Mouse (Mus musculus): ENCODE results near the gene Cd44. TPM values are rescaled to one million over a fixed set of nuclear protein-coding genes. Genes with fewer than 3 reads are reported as not detected.

Cd44 gene
- total RNA-seq (2015; ENCODE audit: low replicate concordance) (51.5 and 61.6 TPM in 2 replicates), total RNA-seq (2017; ENCODE audit: low replicate concordance) (30.2 and 31.8 TPM in 2 replicates)

DNA sequence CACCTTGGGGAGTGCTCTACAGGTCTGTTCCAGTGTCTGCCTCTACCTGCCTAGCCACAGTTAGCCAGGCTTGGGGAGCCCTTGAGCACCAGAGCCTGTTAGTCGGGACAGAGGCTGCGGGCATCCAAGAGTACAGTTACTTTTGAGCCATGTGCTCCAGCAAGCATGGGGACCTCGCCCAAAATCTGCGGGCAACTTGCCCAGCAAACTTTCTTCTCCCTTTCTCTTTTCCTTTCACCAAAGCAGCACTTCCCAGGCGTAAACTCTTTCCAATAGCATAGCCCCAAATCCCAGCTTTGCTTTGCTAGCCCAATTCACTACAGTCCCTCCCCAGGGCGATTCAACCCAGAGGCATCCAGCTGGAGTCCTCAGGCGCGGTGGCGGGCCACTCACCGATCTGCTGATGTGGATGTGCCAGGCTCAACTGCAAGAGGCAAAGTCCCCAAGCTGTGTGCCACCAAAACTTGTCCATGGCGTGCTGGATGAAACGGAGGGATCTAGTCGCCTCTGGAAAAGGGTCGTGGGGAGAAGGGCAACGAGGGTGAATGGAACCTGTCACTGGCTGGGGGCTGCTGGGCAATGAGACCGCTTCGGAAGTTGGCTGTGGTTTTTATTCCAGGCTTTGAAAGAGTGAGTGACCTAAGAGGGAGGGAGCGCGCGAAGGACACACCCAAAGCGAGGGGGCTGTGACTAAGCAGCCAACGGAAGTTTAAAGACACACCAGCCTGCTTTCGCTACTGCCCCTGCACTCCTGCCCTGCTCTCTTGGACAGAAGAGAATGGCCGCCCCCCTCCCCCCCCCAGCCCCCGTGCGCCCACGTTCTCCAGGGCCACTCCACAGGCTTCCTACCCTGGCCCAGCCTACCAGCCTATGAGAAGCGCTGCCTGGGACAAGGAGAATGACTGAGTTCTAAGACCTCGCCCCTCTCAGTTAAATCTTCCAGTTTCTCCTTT lies at the start of gene Cd44:
Gene Cd44, minus strand, starts transcription at position 791 of the 953 bp plus-strand sequence.
- peak; percentile 75 for ATAC-seq (replicated peaks; ENCODE audit: low FRiP score, poor library complexity, severe bottlenecking)

DNA sequence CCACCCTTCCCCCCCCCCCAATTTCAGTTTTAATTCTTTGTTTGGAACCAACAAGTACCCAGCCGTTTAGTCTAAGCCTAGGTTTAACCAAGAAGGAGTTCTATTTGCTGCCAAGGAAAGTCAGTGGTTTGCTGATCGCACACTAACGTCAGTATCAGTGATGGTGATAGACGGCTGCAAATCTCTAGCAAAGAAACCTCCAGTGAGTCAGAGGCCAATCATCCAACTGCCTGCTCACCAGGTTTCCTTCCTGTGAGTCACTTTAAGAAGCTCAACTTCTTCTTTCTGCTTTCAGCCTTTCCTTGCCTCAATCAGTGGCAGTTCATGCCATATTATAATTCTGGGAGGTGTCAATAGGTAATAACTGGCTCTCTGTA lies 47.0 kb upstream of the Cd44 start:
- no peak for ATAC-seq (replicated peaks; ENCODE audit: low FRiP score, poor library complexity, severe bottlenecking)

DNA sequence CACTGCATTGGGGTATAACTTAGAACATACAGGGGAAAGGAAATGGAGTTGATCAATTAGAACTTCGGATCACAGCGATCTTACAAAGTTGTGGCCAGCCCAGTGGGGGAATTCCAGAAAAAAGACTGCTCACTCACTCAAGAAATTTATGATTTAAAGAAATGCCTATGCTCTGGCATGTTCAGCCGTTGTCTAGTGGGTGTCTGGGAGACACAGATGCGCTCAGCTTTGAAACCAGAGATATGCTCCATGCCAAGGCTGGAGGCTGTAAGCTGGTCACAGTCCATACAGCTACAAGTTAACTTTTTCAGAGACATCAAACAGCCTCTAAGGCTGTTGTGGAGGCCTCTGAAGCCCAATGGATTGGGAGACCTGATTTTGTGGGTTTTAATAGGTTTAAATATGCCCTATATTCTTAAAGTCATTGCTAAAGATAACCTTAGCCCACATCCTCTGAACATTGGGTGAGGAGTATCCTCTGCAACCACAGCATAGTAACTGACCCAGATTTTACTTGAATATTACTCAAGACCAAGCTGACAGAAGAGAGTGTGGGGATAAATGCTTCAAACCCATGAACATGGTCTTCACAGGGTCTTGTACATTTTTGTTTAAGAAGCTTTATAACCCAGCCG lies 46.5 kb upstream of the Cd44 start:
- ATAC-seq (replicated peaks; ENCODE audit: low FRiP score, poor library complexity, severe bottlenecking): no peak

DNA sequence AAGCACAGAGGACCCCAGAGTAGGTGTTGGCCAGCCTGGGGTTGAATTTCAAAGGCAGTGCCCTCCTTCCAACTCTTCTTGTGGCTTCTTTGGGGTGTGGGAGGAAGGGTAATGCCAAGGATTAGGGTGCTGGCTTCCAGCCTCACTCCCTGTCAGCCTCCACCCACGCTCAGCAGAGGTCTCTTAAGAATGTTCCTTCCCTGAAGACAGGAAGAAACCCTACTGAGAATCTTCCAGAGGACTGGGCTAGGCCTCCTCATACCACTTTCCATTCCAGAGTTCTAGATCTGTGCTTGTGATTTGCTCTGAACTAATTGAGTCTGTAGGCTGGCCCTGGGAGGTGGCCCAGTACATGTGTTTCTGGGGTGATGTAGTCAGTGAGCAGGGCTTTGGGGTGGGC lies 43.6 kb upstream of the Cd44 start:
- no peak for ATAC-seq (replicated peaks; ENCODE audit: low FRiP score, poor library complexity, severe bottlenecking)

DNA sequence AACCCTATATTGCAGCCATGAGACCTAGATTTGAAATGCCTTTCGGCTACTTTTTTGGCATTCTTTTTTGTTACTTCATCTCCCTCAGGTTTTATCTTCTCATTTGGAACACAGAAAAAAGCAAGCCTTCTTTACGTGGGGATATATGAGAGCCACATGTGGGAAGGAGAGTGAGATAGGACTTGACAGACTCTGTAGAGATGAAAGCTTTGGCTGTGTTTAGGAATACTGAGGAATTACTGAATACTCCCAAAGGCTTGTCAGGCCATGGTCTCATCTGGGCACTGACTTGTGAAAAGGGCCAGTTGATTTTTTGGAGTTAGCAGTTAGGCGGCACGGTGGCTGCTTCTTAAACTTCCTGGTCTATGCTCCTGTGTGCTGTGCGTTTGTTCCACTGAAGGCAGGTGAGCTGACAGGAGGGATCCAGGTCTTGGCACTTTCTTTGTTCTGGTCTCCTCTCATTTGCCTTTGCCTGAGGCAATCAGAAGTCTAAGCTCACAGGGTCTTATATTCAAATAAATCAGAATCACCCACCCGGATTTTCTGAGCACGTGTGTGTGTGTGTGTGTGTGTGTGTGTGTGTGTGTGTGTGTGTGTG lies 43.0 kb upstream of the Cd44 start:
- no peak for ATAC-seq (replicated peaks; ENCODE audit: low FRiP score, poor library complexity, severe bottlenecking)

DNA sequence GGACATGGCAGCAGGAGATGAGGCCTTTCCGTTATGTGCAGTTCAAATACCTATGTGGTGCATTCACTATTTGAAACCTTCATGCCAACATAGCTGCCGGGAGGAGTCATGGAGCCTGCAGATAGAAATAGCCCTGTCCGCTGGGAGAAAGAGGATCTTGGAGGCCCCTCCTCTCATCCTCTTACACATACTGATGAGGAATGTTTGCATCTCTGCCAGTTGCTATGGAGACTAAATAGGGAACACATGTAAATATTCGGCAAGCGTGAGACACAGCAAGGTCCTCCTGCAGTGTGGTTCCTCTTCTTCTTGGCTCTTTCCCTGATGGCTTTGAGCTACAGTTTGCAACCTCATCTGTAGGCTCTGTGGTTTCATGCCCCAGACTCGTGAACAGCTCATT lies 42.5 kb upstream of the Cd44 start:
- ATAC-seq (replicated peaks; ENCODE audit: low FRiP score, poor library complexity, severe bottlenecking): no peak

DNA sequence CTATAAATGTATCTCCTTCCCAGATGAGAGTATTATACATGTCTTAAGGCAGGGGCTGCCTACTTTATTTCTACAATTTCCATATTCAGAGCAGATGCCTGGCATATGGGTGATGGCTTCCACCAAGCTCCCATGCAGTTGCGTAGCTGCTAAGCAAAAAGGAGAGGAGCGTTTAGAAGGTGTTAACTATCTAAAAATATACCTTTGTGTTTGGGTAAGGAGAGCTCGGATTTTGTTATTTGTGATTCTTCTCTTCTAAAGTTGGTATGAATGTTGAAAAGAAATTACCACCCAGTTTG lies 41.3 kb upstream of the Cd44 start:
- no peak for ATAC-seq (replicated peaks; ENCODE audit: low FRiP score, poor library complexity, severe bottlenecking)

DNA sequence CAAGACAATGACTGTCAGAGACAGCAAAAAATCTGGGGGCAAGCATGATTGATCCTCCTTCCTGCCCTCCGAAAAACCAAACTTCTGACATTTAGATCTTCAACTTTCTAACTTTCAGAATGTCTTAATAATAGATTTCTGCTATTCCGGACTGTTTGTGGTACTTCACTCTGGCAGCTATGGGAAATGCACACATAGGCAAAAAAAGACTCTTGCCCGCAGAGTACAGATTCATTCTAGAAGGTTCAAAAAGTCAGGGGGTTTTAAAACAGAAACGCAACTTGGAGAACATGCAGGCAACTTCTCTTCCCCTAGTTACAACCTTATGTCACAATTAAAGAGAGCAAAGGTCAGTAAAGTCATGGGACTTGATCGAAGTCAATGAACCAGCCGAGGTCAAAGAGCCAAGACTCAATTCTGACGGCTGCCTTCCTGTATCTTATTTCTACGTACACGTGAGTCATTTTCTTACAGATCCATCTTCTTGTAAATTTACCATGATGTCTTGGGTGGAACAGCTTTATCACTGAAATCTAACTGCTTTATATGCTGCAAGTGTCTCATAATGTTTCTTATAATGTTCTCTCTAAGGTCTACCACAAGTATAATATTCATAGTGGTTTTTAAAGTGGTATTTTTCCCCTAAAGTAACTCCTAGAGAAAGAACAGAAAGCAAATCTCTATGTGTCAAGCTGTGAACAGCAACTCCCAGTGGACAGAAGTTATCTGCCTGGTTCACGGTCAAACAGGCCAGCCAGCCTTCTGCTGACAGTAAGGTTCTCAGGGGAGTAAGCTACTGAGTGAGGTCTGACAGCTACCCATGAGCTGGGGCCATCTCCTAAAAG lies 40.7 kb upstream of the Cd44 start:
- no peak for ATAC-seq (replicated peaks; ENCODE audit: low FRiP score, poor library complexity, severe bottlenecking)

DNA sequence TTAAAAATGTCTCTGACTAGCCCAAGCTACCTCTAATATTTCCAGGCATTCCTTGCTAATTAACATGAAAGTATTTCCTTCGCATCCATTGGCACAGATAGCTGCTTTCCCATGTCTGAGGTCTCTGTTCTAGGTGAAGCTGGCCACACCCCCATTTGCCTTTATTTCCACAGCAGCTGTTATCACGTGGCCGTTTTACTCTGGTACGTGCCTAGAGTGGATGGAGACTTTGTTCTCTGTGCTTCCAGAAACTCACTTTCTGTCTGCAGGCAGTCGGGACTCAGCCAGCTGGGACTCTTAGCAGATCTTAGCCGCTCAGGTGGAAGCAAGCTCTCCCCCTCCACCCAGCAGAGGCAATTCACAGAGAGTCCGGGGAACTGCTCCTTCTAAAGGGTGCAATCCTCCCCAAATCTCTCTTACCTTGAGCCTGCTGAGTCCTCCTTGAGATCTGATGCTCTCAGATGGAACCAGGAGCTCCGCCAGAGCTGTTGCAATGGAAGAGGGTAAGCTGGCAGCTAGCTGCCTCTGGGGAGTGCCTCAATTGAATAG lies 39.4 kb upstream of the Cd44 start:
- no peak for ATAC-seq (replicated peaks; ENCODE audit: low FRiP score, poor library complexity, severe bottlenecking)

DNA sequence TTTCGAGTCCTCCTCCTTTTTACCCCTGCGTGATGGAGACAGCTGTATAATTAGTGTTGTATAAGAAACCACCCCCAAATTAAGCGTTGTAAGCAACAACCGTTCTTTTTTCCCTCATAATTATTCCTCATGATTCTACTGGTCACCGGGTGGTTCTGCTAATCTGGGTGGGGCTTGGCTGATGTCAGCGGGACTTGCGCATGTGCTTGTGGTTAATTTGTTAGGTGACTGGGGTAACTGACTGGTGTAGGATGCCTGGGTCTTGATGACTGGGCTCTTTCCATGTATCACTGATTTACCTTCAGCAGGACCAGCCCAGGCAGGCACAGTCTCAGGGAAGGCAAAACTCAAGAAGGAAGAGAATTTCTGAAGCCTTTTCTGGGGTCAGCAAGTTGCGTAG lies 38.7 kb upstream of the Cd44 start:
- no peak for ATAC-seq (replicated peaks; ENCODE audit: low FRiP score, poor library complexity, severe bottlenecking)

DNA sequence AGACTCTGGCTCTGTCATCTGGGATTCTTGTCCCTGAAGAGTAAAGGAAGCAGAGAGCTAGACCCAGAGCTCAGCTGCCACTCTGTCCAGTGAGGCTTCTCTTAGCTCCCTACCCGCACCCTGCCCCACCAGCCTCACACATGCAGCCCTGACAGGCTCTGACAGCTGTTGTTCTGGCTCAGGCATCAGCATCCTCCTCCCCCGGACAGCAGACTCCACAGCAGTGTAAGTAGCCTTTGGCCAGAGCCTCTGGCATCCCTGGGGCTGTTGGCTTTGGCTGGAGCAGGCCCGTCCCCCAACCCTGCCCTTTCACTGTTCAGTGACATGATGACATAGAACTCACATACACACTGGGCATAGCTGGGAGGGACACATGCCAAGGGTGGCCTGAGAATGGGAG lies 35.4 kb upstream of the Cd44 start:
- no peak for ATAC-seq (replicated peaks; ENCODE audit: low FRiP score, poor library complexity, severe bottlenecking)

DNA sequence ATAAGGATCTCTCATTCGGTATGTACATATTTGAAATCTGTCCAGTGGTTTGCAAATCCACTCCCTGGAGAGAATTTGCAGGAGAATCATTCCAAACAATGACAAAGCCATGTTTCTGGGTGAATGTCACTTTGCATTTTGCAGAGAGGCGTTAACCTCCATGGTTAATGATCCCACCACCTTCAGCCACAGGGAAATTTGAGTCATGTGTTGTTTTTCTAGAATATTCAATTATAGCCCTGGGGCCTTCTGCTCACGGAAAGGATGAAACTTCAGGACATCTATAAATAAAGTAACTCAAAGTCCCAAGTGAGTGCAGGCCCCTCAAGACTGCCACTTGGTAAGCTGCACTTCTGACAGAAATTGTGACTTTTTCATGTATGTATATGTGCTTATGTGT lies 33.4 kb upstream of the Cd44 start:
- no peak for ATAC-seq (replicated peaks; ENCODE audit: low FRiP score, poor library complexity, severe bottlenecking)

DNA sequence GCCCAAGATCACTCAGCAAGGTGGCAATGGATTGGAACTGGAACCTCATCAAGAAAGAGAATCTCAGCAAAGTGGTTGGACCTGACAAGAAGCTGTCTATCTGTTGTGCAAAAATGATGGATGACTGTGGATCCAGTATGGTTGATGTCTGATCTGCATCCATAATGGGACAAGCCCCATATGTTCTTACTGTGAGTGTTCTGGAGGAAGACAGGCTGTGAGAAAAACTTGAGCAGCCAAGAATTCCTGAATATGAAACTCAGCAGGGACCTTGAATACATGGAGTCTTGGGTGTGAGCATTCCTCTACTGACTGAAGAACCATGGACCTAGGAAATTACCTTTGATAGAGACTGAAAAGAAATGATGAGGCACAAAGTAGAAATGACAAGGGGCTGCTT lies 32.3 kb upstream of the Cd44 start:
- ATAC-seq (replicated peaks; ENCODE audit: low FRiP score, poor library complexity, severe bottlenecking): no peak

DNA sequence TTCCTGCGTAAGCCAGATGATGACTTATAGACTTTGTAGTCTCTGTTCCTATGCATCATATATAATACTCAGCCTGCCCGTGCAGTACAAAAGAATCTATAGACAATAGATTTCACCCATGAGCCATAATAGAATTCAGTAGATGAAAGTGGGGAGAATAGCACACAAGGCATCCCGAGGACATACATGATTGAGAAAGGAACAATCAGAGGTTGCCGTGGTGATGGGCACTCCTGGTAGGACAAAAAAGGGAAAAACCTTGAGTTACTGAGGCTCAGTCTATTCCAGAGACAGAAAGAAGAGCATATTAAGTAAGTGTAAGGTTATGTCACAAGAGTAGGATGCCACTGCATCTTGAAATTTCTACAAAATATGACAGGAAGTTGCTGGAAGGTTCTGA lies 31.7 kb upstream of the Cd44 start:
- ATAC-seq (replicated peaks; ENCODE audit: low FRiP score, poor library complexity, severe bottlenecking): no peak

DNA sequence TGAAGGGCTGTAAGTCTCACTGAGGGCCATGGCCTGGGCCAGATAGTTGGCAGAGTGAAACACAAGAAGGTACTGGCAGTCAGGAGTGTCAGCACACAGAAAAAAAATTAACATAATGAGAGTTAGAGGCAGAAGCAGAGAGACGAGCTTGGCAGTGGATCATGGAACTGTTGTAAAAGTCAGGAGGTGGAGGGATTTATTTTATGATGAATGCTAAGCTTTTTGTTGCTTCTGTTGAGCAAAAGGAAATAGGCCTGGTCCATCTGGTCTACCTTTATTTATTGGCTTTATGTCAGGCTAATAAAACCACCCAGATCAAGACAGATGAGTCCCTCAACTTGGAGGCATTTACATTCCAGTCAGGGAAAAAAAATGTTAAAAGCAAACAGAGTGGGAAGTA lies 31.2 kb upstream of the Cd44 start:
- no peak for ATAC-seq (replicated peaks; ENCODE audit: low FRiP score, poor library complexity, severe bottlenecking)

DNA sequence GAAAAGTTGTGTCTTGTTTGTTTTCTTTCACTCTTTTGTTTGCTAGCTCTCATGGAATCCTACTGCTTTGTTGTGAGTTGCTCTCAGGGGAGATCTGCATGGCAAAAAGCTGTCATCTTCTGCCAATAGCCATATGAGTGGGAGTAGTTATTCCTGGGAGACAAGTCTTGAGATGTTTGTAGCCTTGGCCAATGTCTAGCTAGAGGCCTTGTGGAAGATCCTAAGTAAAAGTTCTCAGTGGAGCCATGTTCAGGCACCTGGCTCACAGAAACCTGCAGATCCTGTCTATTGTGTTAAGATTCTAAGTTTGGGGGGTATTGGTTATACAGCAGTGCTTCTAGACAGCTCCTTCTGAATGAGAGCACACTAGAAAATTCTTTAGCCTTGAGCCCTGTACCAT lies 26.7 kb upstream of the Cd44 start:
- no peak for ATAC-seq (replicated peaks; ENCODE audit: low FRiP score, poor library complexity, severe bottlenecking)

DNA sequence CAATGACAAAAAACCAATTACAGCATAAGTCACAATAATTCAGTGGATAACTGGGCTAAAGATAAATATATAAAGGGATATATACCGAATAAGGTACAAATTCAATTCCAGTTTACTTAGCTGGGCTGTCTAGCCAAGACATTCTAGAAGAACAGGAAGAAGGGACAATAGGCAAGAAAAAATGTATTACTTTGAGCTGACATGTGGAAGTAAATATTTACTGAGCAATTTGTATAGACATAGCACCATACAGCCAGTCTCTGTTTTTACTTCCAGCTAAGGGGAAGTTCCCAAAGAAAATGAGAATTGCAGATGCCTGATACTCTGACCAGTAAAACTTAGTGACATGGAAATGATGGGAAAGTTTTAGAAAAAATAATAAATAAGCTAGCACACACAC lies 23.0 kb upstream of the Cd44 start:
- ATAC-seq (replicated peaks; ENCODE audit: low FRiP score, poor library complexity, severe bottlenecking): no peak

DNA sequence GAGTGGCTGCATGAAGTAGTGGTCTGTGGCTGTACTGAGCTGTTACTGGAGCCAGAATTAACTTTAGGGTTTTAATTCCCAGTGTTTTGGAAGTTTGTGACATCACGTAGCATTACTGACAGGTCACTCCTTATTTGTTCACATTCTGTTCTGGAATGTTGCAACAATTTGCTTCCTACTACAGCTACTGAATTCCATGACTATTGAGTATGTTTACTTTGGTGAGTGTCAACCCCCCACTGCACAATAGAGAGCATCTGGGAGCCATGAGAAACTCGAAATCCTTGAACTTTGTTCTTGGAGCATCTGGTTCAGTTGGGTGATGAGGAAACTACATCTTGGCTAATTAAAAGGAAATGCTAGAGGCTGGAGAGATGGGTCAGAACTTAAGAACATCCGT lies 22.2 kb upstream of the Cd44 start:
- ATAC-seq (replicated peaks; ENCODE audit: low FRiP score, poor library complexity, severe bottlenecking): no peak

DNA sequence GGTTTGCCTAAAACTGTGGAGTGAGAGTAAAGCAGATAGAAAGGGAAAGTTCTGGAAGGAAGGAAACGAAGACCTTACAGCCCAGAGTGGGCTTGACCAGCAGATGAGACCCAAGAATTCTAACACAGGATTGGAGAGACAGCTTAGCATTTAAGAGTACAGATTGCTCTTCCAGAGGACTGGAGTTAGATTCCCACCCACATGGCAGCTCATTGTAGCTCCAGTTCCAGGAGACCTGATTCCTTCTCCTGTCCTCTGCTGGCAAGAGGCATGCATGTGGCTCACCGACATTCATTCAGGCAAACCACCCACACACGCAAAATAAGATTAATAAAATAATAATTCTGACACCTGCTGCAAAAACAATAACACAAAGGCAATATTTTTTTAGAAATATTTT lies 20.6 kb upstream of the Cd44 start:
- no peak for ATAC-seq (replicated peaks; ENCODE audit: low FRiP score, poor library complexity, severe bottlenecking)

DNA sequence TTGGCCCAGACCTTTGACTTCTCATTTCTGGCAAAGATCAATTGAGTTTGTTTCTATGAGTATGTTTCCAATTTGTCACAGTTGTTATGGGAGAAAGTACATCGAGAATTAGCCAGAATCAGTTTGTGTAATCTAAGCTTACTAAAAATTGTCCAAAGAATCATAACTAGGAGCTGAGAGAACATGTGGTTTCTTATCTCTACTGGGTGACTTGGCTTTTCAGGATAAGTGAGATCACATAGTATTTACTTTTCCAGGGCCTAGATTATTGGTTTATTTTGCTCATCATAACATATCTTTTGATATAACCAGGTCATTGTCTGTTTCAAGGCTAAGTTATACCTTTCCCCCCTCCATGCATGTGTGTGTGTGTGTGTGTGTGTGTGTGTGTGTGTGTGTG lies 16.8 kb upstream of the Cd44 start:
- ATAC-seq (replicated peaks; ENCODE audit: low FRiP score, poor library complexity, severe bottlenecking): no peak
